Mouse (Mus musculus) erythroblast, embryonic 14.5 days (primary cell): Measurements from ENCODE around the gene Supt7l. TPM values are rescaled to one million over a fixed set of nuclear protein-coding genes. Genes with fewer than 3 reads are reported as not detected.

Source experiments
- H3K27me3 ChIP-seq: 2 replicates; pipeline ENCODE4 v1.6.1; 2012; ENCODE audit warnings: inconsistent platforms; ENCODE audit not compliant: control insufficient read depth
- H3K36me3 ChIP-seq: 2 replicates; pipeline ENCODE4 v1.6.1; 2012; ENCODE audit warnings: mild to moderate bottlenecking, inconsistent platforms; ENCODE audit not compliant: control insufficient read depth
- H3K4me1 ChIP-seq: 2 replicates; pipeline ENCODE4 v1.6.1; 2012; ENCODE audit warnings: inconsistent platforms; ENCODE audit not compliant: control insufficient read depth
- H3K4me3 ChIP-seq: replicated peaks from 2 replicates; pipeline ENCODE3; 2012; ENCODE audit warnings: moderate library complexity, mild to moderate bottlenecking, inconsistent platforms
- H3K9me3 ChIP-seq: 2 replicates; pipeline ENCODE4 v1.6.1; 2012; ENCODE audit warnings: low read length, inconsistent platforms, mixed read lengths; ENCODE audit not compliant: control insufficient read depth
- GATA1 ChIP-seq: IDR thresholded peaks from 2 replicates; pipeline ENCODE4 v1.6.1; 2012; ENCODE audit warnings: low read length, inconsistent platforms, mixed read lengths
- TAL1 ChIP-seq: IDR thresholded peaks from 3 replicates; pipeline ENCODE4 v1.6.1; 2012; ENCODE audit warnings: low read length, inconsistent platforms, mixed read lengths
- polyA plus RNA-seq: library from polyadenylated mRNA; stranded (reverse); fragments of >175 nt; gene quantifications from 2 replicates; pipeline ENCODE4 v1.2.3, GENCODE M21; 2012

The Supt7l gene
- polyA plus RNA-seq, 1 experiment = 0.54 TPM

GRCm38 (mm10) chr5:31504843-31505242 lies 22.8 kb downstream of the Supt7l start:
- Histone ChIP-seq H3K27me3 (no peaks in the 10 kb centered on the region), H3K36me3 (peaks cover 74% of the 10 kb centered on the region), H3K9me3 (no peaks in the 10 kb centered on the region), H3K4me1 (no peaks in the 10 kb centered on the region), H3K4me3 (no peak overlapping the region)
- TF ChIP-seq TAL1 = no peak
- no peak for TF ChIP-seq GATA1

DNA sequence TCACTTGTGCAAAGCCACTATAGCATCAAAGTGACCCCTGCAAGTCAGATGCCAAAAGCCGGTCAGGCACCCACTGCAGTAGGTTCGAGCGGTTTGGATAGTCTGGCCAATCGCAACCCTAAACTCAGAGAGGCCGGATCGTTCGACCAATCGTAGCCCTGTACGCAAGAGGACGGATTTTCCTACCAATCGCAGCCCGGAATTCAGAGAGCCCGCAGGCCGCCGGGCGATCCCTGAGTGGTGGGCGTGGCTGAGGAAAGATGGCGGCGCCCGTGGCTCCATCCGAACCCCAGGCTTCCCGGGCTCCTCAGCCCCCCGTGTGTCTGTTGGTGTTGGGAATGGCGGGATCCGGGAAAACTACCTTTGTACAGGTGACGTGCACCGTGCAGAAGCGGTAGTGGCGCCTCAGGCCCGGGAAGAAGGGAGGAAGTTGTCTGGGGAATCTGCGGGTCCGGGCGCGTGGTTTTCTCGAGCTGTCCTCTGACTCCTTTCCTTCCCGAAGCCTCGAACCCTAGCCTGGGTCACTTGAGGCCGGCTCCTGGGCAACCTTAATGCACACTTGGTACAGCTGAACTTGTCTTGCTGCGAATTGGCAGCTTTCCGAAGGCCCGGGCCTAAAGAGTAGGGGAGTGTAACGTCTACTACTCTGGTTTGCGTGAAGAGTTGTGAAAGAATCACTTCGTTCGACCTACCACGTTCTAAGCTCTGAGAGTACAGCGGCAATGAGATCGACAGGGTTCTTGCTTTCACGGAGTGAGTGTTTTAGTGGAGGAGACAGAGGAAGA lies 32.9 kb downstream of the Supt7l start, which contains the start of gene Gpn1:
Gpn1 (plus strand) TSS at position 229 of the 785 bp plus-strand sequence.
- H3K27me3 ChIP-seq = peaks cover 15% of the 10 kb centered on the region
- TF ChIP-seq TAL1 = no peak
- no peak for TF ChIP-seq GATA1
- peak within 1 kb of the TSS; percentile 91 for H3K4me3 ChIP-seq
- peaks cover 23% of the 10 kb centered on the region for H3K4me1 ChIP-seq
- no peaks in the 10 kb centered on the region for H3K9me3 ChIP-seq
- peaks cover 29% of the 10 kb centered on the region for H3K36me3 ChIP-seq

DNA sequence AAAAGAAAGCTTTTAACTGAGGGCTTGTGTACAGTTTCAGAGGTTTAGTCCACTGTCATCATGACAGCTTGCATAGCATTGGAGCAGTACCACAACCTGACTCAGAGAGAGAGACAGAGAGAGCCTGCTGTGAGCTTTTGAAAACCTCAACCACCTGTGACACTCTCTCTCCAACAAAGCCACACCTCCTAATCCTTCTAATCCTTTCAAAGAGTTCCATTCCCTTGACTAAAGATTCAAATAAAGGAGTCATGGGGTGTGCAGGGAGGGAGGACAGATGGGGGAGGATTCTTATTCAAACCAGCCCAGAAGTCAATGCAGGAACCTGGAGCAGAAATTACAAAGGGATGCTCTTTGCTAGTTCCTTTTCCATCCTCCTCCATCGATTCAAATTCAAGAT lies 35.6 kb downstream of the Supt7l start:
- H3K4me3 ChIP-seq = no peak overlapping the region
- H3K36me3 ChIP-seq = peaks cover 7% of the 10 kb centered on the region
- H3K4me1 ChIP-seq = peaks cover 23% of the 10 kb centered on the region
- no peak for TF ChIP-seq TAL1
- TF ChIP-seq GATA1 = no peak
- H3K9me3 ChIP-seq = no peaks in the 10 kb centered on the region
- peaks cover 15% of the 10 kb centered on the region for H3K27me3 ChIP-seq

DNA sequence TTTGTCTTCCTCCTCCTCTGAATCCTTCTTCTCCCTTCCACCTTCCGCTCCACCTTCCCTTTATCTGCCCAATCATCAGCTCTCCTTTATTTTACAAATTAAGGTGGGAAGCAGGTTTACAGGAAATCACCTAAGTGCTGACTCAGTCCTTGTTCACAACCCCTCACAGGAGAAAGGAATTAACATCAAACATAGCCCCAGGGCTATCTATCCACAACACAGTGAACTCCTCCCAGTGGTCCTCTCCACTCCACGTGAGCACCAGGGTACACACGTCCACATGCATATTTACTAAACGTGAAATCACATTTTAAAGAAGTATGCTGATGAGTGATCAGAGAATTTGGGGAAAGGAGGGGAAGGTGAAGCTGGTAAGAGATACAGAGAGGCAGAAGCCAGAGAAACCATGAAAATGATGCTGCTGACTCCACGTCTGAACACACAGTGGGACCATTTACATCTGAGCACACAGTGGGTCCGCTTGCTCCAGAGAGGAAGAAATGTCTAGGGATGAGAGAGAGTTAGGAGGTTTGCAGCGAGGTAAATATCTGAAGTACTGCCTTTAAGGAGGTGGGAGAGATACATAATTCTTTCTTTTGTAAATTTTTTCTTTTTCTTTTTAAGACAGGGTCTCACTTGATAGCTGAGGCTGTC lies 38.4 kb downstream of the Supt7l start:
- Histone ChIP-seq H3K36me3 (no peaks in the 10 kb centered on the region), H3K4me3 (no peak overlapping the region), H3K9me3 (no peaks in the 10 kb centered on the region), H3K4me1 (peaks cover 5% of the 10 kb centered on the region), H3K27me3 (peaks cover 15% of the 10 kb centered on the region)
- TF ChIP-seq GATA1 = no peak
- no peak for TF ChIP-seq TAL1

- peaks cover 13% of the 10 kb centered on the region for H3K27me3 ChIP-seq
- no peak overlapping the region for H3K4me3 ChIP-seq
- no peaks in the 10 kb centered on the region for H3K4me1 ChIP-seq
- no peaks in the 10 kb centered on the region for H3K9me3 ChIP-seq
- no peaks in the 10 kb centered on the region for H3K36me3 ChIP-seq
- TF ChIP-seq TAL1 (no peak), GATA1 (no peak)
These were observed 39.7 kb downstream of the Supt7l start for GRCm38 (mm10) chr5:31487889-31488288.

DNA sequence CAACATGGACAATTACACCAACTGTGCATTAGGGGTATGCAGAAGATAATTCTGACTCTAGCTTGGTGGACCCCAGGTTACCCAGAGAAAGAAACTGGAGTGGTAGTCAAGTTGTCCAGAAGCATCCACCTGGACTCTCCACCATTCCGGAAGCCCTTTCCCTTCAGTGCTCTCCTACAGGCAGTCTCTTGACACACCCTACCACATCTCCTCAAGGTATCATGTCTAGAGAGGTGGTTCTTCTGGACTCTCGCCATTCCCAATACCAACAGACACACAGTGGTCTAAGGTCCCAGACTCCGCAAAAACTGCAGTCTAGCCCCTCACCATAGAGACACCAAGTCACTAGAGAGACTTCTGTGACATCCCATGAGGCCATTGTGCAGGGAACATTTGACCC lies 42.2 kb downstream of the Supt7l start, which contains the start of gene 4930548H24Rik:
4930548H24Rik (plus strand) TSS at position 301 of the 400 bp plus-strand sequence.
- Histone ChIP-seq H3K4me1 (no peaks in the 10 kb centered on the region), H3K27me3 (no peaks in the 10 kb centered on the region), H3K9me3 (no peaks in the 10 kb centered on the region), H3K36me3 (peaks cover 20% of the 10 kb centered on the region), H3K4me3 (no peak within 1 kb of the TSS)
- TF ChIP-seq GATA1 (no peak), TAL1 (no peak)

GRCm38 (mm10) chr5:31480536-31480935 lies 47.1 kb downstream of the Supt7l start:
- H3K9me3 ChIP-seq = no peaks in the 10 kb centered on the region
- no peak for TF ChIP-seq GATA1
- TF ChIP-seq TAL1 = no peak
- H3K4me1 ChIP-seq = no peaks in the 10 kb centered on the region
- H3K27me3 ChIP-seq = no peaks in the 10 kb centered on the region
- H3K4me3 ChIP-seq = no peak overlapping the region
- peaks cover 69% of the 10 kb centered on the region for H3K36me3 ChIP-seq

DNA sequence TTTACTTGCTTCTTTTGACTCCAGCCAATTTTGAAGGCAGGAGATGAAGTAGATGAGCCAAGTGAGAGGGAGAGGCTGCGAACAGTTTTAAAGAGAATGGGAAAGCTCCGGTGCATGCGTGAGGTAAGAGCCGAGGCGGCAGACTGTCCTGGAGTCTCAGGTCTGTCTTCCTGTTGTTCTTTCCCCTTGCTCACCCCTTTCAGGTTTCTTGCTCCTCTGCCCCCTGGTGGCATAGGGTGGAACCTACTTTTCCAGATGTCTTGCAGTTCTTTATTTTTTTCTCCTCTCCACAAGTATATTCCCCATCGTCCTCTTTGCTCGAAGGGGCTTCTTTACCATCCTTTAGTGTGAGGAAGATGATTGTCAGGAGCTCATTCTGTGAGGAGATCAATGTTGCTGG lies 57.3 kb downstream of the Supt7l start:
- Histone ChIP-seq H3K27me3 (no peaks in the 10 kb centered on the region), H3K9me3 (peaks cover 5% of the 10 kb centered on the region), H3K4me3 (no peak overlapping the region), H3K4me1 (no peaks in the 10 kb centered on the region), H3K36me3 (peaks cover 93% of the 10 kb centered on the region)
- no peak for TF ChIP-seq TAL1
- no peak for TF ChIP-seq GATA1

DNA sequence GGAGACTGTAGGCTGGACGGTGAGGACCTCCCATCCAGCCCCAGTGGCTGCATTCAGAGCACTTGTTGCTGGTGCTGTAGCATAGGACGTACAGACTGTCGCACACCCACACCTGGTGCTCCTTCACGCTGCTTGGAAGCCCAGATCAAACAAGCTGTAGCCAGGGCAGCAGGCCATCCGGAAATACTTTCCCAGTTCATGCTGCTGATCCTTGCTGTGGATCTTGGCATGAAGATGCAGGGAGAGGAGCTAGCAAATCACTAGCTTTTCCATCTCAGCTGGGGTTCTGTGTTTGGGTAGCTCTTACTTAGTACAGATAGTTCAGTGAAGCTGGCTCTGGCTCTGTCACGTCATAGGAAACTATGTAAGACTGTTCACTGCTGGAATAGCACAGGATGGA lies 57.9 kb downstream of the Supt7l start:
- H3K9me3 ChIP-seq = peaks cover 5% of the 10 kb centered on the region
- peaks cover 94% of the 10 kb centered on the region for H3K36me3 ChIP-seq
- no peaks in the 10 kb centered on the region for H3K27me3 ChIP-seq
- H3K4me1 ChIP-seq = no peaks in the 10 kb centered on the region
- H3K4me3 ChIP-seq = no peak overlapping the region
- TF ChIP-seq GATA1 (no peak), TAL1 (no peak)
